Mouse (Mus musculus): Measurements from ENCODE around the gene Mafk.
A peak's percentile ranks its signal among the peaks of the same experiment; 100 is the strongest.

Gene Mafk

GRCm38 (mm10) chr5:139796900-139797299 lies 5.6 kb downstream of the Mafk start:
- DNase-seq (ENCODE audit: low spot score), result peak; percentile 68

- DNase-seq (ENCODE audit: low spot score), result peak; percentile 63
Measured at GRCm38 (mm10) chr5:139797473-139798167, 6.3 kb downstream of the Mafk start.

GRCm38 (mm10) chr5:139798168-139798900 lies 7.0 kb downstream of the Mafk start:
- DNase-seq (ENCODE audit: low spot score), result no peak

- DNase-seq (ENCODE audit: low spot score), result no peak
Measured at GRCm38 (mm10) chr5:139799041-139799440, 7.7 kb downstream of the Mafk start.

GRCm38 (mm10) chr5:139799801-139800590 lies 8.7 kb downstream of the Mafk start:
- no peak for DNase-seq (ENCODE audit: low spot score)

- no peak for DNase-seq (ENCODE audit: low spot score)
Measured at GRCm38 (mm10) chr5:139801231-139801630, 9.9 kb downstream of the Mafk start.

GRCm38 (mm10) chr5:139801880-139802279 lies 10.6 kb downstream of the Mafk start:
- DNase-seq (ENCODE audit: low spot score), result no peak

- DNase-seq (ENCODE audit: low spot score), result no peak
Measured at GRCm38 (mm10) chr5:139803165-139803564, 11.9 kb downstream of the Mafk start.

GRCm38 (mm10) chr5:139803601-139804102 lies 12.3 kb downstream of the Mafk start:
- no peak for DNase-seq (ENCODE audit: low spot score)

GRCm38 (mm10) chr5:139804107-139804551 lies 12.8 kb downstream of the Mafk start:
- DNase-seq (ENCODE audit: low spot score), result no peak

GRCm38 (mm10) chr5:139804573-139805111 lies 13.3 kb downstream of the Mafk start:
- no peak for DNase-seq (ENCODE audit: low spot score)

GRCm38 (mm10) chr5:139805924-139806323 lies 14.6 kb downstream of the Mafk start:
- DNase-seq (ENCODE audit: low spot score), result no peak

- no peak for DNase-seq (ENCODE audit: low spot score)
Measured at GRCm38 (mm10) chr5:139809397-139809796, 18.1 kb downstream of the Mafk start.

- DNase-seq (ENCODE audit: low spot score), result no peak
Measured at GRCm38 (mm10) chr5:139811677-139812397, 20.5 kb downstream of the Mafk start.

- no peak for DNase-seq (ENCODE audit: low spot score)
Measured at GRCm38 (mm10) chr5:139812398-139813125, 21.2 kb downstream of the Mafk start.

- no peak for DNase-seq (ENCODE audit: low spot score)
Measured at GRCm38 (mm10) chr5:139813126-139813490, 21.8 kb downstream of the Mafk start.

- no peak for DNase-seq (ENCODE audit: low spot score)
Measured at GRCm38 (mm10) chr5:139813963-139814381, 22.7 kb downstream of the Mafk start.

- DNase-seq (ENCODE audit: low spot score), result no peak
Measured at GRCm38 (mm10) chr5:139815964-139816363, 24.7 kb downstream of the Mafk start.

- no peak for DNase-seq (ENCODE audit: low spot score)
Measured at GRCm38 (mm10) chr5:139816445-139816844, 25.1 kb downstream of the Mafk start.

- DNase-seq (ENCODE audit: low spot score), result no peak
Measured at GRCm38 (mm10) chr5:139817292-139817691, 26.0 kb downstream of the Mafk start.

- DNase-seq (ENCODE audit: low spot score), result no peak
Measured at GRCm38 (mm10) chr5:139818056-139818455, 26.7 kb downstream of the Mafk start.
